Mouse (Mus musculus) ES-E14 (cell line): ENCODE measurements around the gene Mipol1. TPM values are rescaled to one million over a fixed set of nuclear protein-coding genes. Genes with fewer than 3 reads are reported as not detected.
A peak's percentile ranks its signal among the peaks of the same experiment; 100 is the strongest.

Source experiments
- DNase-seq: peaks from one replicate; pipeline ENCODE4 v3.0.0-alpha.2; 2013; ENCODE audit warnings: low read depth, low spot score
- H3K27ac ChIP-seq: 2 replicates; pipeline ENCODE4 v1.5.1; 2012; ENCODE audit warnings: low read depth, mild to moderate bottlenecking, low read length, moderate library complexity, mixed read lengths; ENCODE audit not compliant: poor library complexity, insufficient read depth, severe bottlenecking
- H3K36me3 ChIP-seq: 2 replicates; pipeline ENCODE4 v1.6.1; 2012; ENCODE audit warnings: mild to moderate bottlenecking, low read length, moderate library complexity, mixed read lengths; ENCODE audit not compliant: control insufficient read depth, poor library complexity, insufficient read depth, severe bottlenecking
- H3K4me1 ChIP-seq, 2 experiments: fragments of 150-350 bp in 1 of 2; sonication (generic) in 1 of 2; 2 replicates each; pipeline ENCODE4 v1.6.1; 2012; ENCODE audit warnings: low read length in 2 of 2, mild to moderate bottlenecking in 1 of 2, mixed read lengths in 1 of 2; ENCODE audit not compliant: control insufficient read depth in 2 of 2, insufficient read depth in 2 of 2, poor library complexity in 1 of 2
- H3K4me3 ChIP-seq, 2 experiments: fragments of 150-350 bp in 1 of 2; sonication (generic) in 1 of 2; 2 replicates each; pipeline ENCODE4 v1.5.1; 2012; ENCODE audit warnings: low read length in 2 of 2, low read depth in 1 of 2, mild to moderate bottlenecking in 1 of 2, mixed read lengths in 1 of 2; ENCODE audit not compliant: insufficient read depth in 1 of 2, poor library complexity in 1 of 2, severe bottlenecking in 1 of 2
- H3K9ac ChIP-seq: 2 replicates; pipeline ENCODE4 v1.6.1; 2012; ENCODE audit warnings: low read depth, mild to moderate bottlenecking, low read length, mixed read lengths; ENCODE audit not compliant: poor library complexity, insufficient read depth, severe bottlenecking
- H3K9me3 ChIP-seq: fragments of 150-350 bp; sonication (generic); 2 replicates; pipeline ENCODE4 v1.6.1; 2012; ENCODE audit warnings: low read depth, mild to moderate bottlenecking, low read length; ENCODE audit not compliant: control insufficient read depth, insufficient read depth
- CHD2 ChIP-seq: IDR thresholded peaks from 2 replicates; pipeline ENCODE4 v1.6.1; 2014; ENCODE audit warnings: mild to moderate bottlenecking, low read depth, low read length, inconsistent platforms
- HCFC1 ChIP-seq: IDR thresholded peaks from 2 replicates; pipeline ENCODE4 v1.6.1; 2012; ENCODE audit warnings: low read length, inconsistent platforms, borderline replicate concordance; ENCODE audit not compliant: insufficient read depth
- MAFK ChIP-seq: IDR thresholded peaks from 2 replicates; pipeline ENCODE4 v1.6.1; 2014; ENCODE audit warnings: mild to moderate bottlenecking, low read depth, low read length, inconsistent platforms; ENCODE audit not compliant: insufficient read depth
- ZC3H11A ChIP-seq: IDR thresholded peaks from 2 replicates; pipeline ENCODE4 v1.6.1; 2012; ENCODE audit warnings: low read depth, mild to moderate bottlenecking, inconsistent platforms, low read length, borderline replicate concordance
- ZNF384 ChIP-seq: IDR thresholded peaks from 2 replicates; pipeline ENCODE4 v1.6.1; 2012; ENCODE audit warnings: low read depth, low read length, inconsistent platforms
- in situ Hi-C, 2 experiments: fragments of 600-800 bp; cut with MboI; formaldehyde crosslinking; loops; one replicate each; pipeline ENCODE4 v1.15.1; 2025; ENCODE audit warnings: low sequenced_read_pairs in 2 of 2, inconsistent platforms in 1 of 2; ENCODE audit not compliant: unreplicated experiment in 2 of 2
- total RNA-seq: library from RNA; depleted of rRNA; stranded (reverse); fragments of 300-350 nt; gene quantifications from 2 replicates; pipeline ENCODE4 v1.2.3, GENCODE M21; 2012

The Mipol1 gene
- total RNA-seq, 1 experiment = 8.2 TPM

GRCm38 (mm10) chr12:57187032-57187431, 43.2 kb upstream of the Mipol1 start:
- H3K27ac ChIP-seq = no peak overlapping the region
- in situ Hi-C loops = loop anchor here (5.0 to 25.0 kb wide), 3 partner anchors 500 to 650 kb away; partner anchors contain the start of genes Nkx2-1 (in 1 of the 2) and Pax9 (in 1 of the 2)
- no peak overlapping the region for H3K4me3 ChIP-seq
- no peak for TF ChIP-seq CHD2
- no peak for DNase-seq
- no peaks in the 10 kb centered on the region for H3K4me1 ChIP-seq
- no peaks in the 10 kb centered on the region for H3K36me3 ChIP-seq
- no peaks in the 10 kb centered on the region for H3K9me3 ChIP-seq
- H3K9ac ChIP-seq = no peak overlapping the region

GRCm38 (mm10) chr12:57194609-57195008, 35.6 kb upstream of the Mipol1 start:
- no peak overlapping the region for H3K4me3 ChIP-seq
- no peaks in the 10 kb centered on the region for H3K9me3 ChIP-seq
- no peak for DNase-seq
- H3K27ac ChIP-seq = no peak overlapping the region
- in situ Hi-C loops = loop anchor here (25.0 kb wide), 2 partner anchors 507 to 657 kb away; partner anchors contain the start of genes Nkx2-1 (in 1 of the 2) and Pax9 (in 1 of the 2)
- no peak overlapping the region for H3K9ac ChIP-seq
- H3K36me3 ChIP-seq = no peaks in the 10 kb centered on the region
- no peak for TF ChIP-seq MAFK
- TF ChIP-seq CHD2 = no peak
- TF ChIP-seq HCFC1 = no peak
- H3K4me1 ChIP-seq = no peaks in the 10 kb centered on the region

DNA sequence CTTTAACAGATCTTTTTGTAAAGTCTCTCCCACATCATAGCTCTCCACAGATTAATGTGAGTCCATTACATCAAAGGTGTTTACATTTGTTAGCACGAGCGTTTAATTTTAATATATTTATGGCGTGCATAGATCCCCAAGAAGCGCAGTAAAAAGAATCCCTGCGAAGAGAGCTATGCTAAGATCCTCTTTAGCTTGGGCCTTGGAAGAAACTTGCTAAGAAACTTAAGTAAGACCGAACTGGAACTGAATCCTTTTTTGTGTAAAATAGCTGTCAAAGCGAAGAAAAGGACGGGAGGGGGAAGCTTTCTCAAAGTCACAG, 34.0 kb upstream of the Mipol1 start:
- H3K36me3 ChIP-seq = no peaks in the 10 kb centered on the region
- H3K4me3 ChIP-seq = peak overlapping the region; percentile 63 to 70
- TF ChIP-seq CHD2 (no peak), ZNF384 (no peak), MAFK (no peak), ZC3H11A (no peak), HCFC1 (no peak)
- H3K9ac ChIP-seq = no peak overlapping the region
- H3K4me1 ChIP-seq = no peaks in the 10 kb centered on the region
- no peak for DNase-seq
- H3K27ac ChIP-seq = no peak overlapping the region
- no peaks in the 10 kb centered on the region for H3K9me3 ChIP-seq
- in situ Hi-C loops = loop anchor here (25.0 kb wide), 2 partner anchors 509 to 659 kb away; partner anchors contain the start of genes Nkx2-1 (in 1 of the 2) and Pax9 (in 1 of the 2)

DNA sequence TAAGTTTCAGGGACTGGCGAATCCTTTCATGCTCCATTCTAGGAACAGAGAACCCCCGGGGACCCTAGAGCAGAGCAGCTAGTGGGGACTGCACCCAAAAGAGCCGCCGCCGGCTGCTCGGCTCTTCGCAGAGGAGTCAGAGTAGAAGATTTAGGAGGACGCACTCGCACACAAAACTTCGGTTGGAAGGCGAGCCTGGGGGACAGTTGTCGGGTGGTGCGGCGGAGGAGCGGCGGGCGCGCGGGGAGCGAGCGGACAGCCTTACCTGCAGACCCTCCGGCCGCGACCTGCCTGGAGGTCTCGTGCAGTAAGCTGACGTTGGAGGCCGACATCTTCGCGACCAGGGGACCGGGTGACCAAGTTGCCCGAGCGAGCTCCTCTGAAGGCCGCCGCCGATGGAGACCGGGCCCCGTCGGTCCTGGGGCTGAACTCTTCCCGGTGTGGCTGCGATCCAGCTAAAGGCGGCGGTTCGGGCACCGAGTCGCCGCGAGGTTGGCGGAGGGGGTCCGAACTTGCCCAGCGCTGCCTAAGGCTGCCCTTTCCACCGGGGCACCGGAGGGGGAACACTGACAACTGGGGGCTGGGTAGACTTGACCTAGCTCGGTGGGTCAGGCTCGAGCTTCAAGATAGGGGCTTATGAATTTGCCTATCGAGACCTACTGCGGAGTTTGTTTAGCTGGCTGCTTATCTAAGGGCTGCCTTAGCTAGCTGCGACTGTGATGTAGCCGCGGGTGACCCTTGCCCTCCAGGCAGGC, 33.4 kb upstream of the Mipol1 start:
- Histone ChIP-seq H3K9me3 (no peaks in the 10 kb centered on the region), H3K4me1 (no peaks in the 10 kb centered on the region), H3K36me3 (no peaks in the 10 kb centered on the region), H3K27ac (no peak overlapping the region), H3K9ac (peak overlapping the region; percentile 48), H3K4me3 (peak overlapping the region; percentile 63 to 70)
- in situ Hi-C loops = loop anchor here (25.0 kb wide), 2 partner anchors 509 to 659 kb away; partner anchors contain the start of genes Nkx2-1 (in 1 of the 2) and Pax9 (in 1 of the 2)
- TF ChIP-seq HCFC1 (0 out of 2 replicates have a peak, but pooled peaks have one; percentile 7), CHD2 (no peak)
- no peak for DNase-seq
